Mouse (Mus musculus) G1E (cell line): Measurements from ENCODE around the gene Olfr1223. TPM values are rescaled to one million over a fixed set of nuclear protein-coding genes. Genes with fewer than 3 reads are reported as not detected.

Experiments
- ATAC-seq: 2 replicates; pipeline ENCODE4 v1.8.0; 2016; ENCODE audit warnings: mild to moderate bottlenecking; ENCODE audit not compliant: insufficient number of reproducible peaks, poor library complexity, low FRiP score, severe bottlenecking; ENCODE audit errors: extremely low read depth
- DNase-seq: peaks from one replicate; pipeline ENCODE4 v3.0.0; 2012; ENCODE audit warnings: low spot score
- H3K27me3 ChIP-seq: 2 replicates; pipeline ENCODE4 v1.6.1; 2012; ENCODE audit warnings: mild to moderate bottlenecking, low read length, inconsistent platforms; ENCODE audit not compliant: insufficient read depth
- H3K36me3 ChIP-seq: replicated peaks from 2 replicates; pipeline ENCODE3; 2012; ENCODE audit warnings: mild to moderate bottlenecking, inconsistent platforms
- H3K4me1 ChIP-seq: 2 replicates; pipeline ENCODE4 v1.6.1; 2012; ENCODE audit warnings: low read depth, low read length, inconsistent platforms, mixed read lengths; ENCODE audit not compliant: insufficient read depth
- H3K4me3 ChIP-seq: 2 replicates; pipeline ENCODE4 v1.5.1; 2012; ENCODE audit warnings: low read depth, mild to moderate bottlenecking, inconsistent platforms, low read length, moderate library complexity, mixed read lengths
- H3K9me3 ChIP-seq: replicated peaks from 2 replicates; pipeline ENCODE4 v1.6.1; 2012; ENCODE audit warnings: inconsistent platforms
- CTCF ChIP-seq: IDR thresholded peaks from 2 replicates; pipeline ENCODE4 v1.5.1; 2012; ENCODE audit warnings: low read depth, low read length, inconsistent platforms, mixed read lengths
- GATA1 ChIP-seq: IDR thresholded peaks from 2 replicates; pipeline ENCODE4 v1.6.1; 2012; ENCODE audit warnings: borderline replicate concordance, low read length, inconsistent platforms, mixed read lengths
- GATA2 ChIP-seq: IDR thresholded peaks from 2 replicates; pipeline ENCODE4 v1.6.1; 2012; ENCODE audit warnings: low read depth, low read length, inconsistent platforms, borderline replicate concordance
- POLR2AphosphoS5 ChIP-seq: IDR thresholded peaks from 2 replicates; pipeline ENCODE4 v1.6.1; 2012; ENCODE audit warnings: low read depth, low read length, inconsistent platforms; ENCODE audit not compliant: insufficient replicate concordance
- TAL1 ChIP-seq: conservative IDR thresholded peaks from 2 replicates; pipeline ENCODE4 v1.6.1; 2012; ENCODE audit warnings: low read depth, low read length, inconsistent platforms, mixed read lengths
- polyA plus RNA-seq: library from polyadenylated mRNA; stranded (reverse); fragments of >175 nt; gene quantifications from 2 replicates; pipeline ENCODE4 v1.2.3, GENCODE M21; 2012
- total RNA-seq, 2 experiments: library from RNA; stranded (forward) in 1 of 2; stranded (reverse) in 1 of 2; fragments of 200-1000 nt in 1 of 2; fragments of >200 nt in 1 of 2; fragmentation: Nextera tagmentation in 1 of 2; gene quantifications; 2 replicates each; pipeline ENCODE4 v1.2.3; 2014 to 2017

The Olfr1223 gene
- total and polyA plus RNA-seq, 3 experiments: not detected

- Histone ChIP-seq H3K36me3 (no peaks in the 10 kb centered on the region), H3K4me1 (no peaks in the 10 kb centered on the region), H3K9me3 (no peaks in the 10 kb centered on the region), H3K4me3 (no peak within 1 kb of the TSS), H3K27me3 (no peaks in the 10 kb centered on the region)
- DNase-seq: no peak
- no peak for ATAC-seq
- TF ChIP-seq GATA2 (no peak), TAL1 (no peak), GATA1 (no peak), POLR2AphosphoS5 (no peak)
Measured at GRCm38 (mm10) chr2:89117183-89117582, 34.2 kb downstream of the Olfr1223 start, which contains the start of gene Olfr1221. Gene Olfr1221 (minus strand): TSS chr2:89117283.

DNA sequence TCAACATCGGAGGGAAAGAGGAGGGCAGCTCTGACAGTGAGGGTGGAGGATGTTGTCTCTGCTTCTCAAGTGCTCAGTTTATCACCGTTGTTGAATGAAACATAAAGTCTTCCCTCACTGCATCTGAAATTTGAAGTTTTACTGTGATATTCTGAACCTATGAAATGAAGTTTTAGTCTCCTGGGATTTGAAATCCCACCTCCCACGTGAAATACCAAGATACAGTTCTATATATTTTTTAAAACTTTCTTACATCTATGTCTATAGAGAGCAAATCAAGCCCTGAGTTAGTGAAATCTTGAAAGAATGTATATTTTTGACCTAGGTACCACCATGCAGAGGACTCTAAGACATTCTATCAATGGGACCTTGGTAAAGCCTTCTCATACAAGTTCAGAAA is 44.6 kb downstream of the Olfr1223 start, which contains the start of gene Olfr1220:
TSS of gene Olfr1220 (minus strand) at position 101 of the 400 bp plus-strand sequence.
- TF ChIP-seq GATA2: no peak
- no peak for TF ChIP-seq POLR2AphosphoS5
- TF ChIP-seq GATA1: no peak
- Histone ChIP-seq H3K4me3 (no peak within 1 kb of the TSS), H3K27me3 (no peaks in the 10 kb centered on the region), H3K9me3 (0 out of 2 replicates have a peak, but pooled peaks cover 2% of the 10 kb centered on the region), H3K36me3 (no peaks in the 10 kb centered on the region), H3K4me1 (no peaks in the 10 kb centered on the region)
- ATAC-seq (no peak), DNase-seq (no peak)

- DNase-seq: no peak
- H3K36me3 ChIP-seq: no peaks in the 10 kb centered on the region
- H3K27me3 ChIP-seq: no peaks in the 10 kb centered on the region
- no peak for ATAC-seq
- TF ChIP-seq TAL1 (no peak), CTCF (no peak), POLR2AphosphoS5 (no peak), GATA1 (no peak), GATA2 (no peak)
- 0 out of 2 replicates have a peak, but pooled peaks cover 2% of the 10 kb centered on the region for H3K9me3 ChIP-seq
- H3K4me1 ChIP-seq: no peaks in the 10 kb centered on the region
- no peak overlapping the region for H3K4me3 ChIP-seq
Measured at GRCm38 (mm10) chr2:89105651-89106050, 45.7 kb downstream of the Olfr1223 start.

- Histone ChIP-seq H3K27me3 (no peaks in the 10 kb centered on the region), H3K4me1 (no peaks in the 10 kb centered on the region), H3K4me3 (no peak overlapping the region), H3K9me3 (peaks cover 7% of the 10 kb centered on the region; the same call in 1 of the 2 replicates), H3K36me3 (no peaks in the 10 kb centered on the region)
- no peak for TF ChIP-seq POLR2AphosphoS5
- no peak for TF ChIP-seq GATA1
- no peak for TF ChIP-seq GATA2
- no peak for TF ChIP-seq CTCF
- no peak for TF ChIP-seq TAL1
- DNase-seq (no peak), ATAC-seq (no peak)
Measured at GRCm38 (mm10) chr2:89093848-89094247, 57.5 kb downstream of the Olfr1223 start.

Other genes with a start within 250 kb of the Olfr1223 start
Only the 20 nearest of the 24 such genes appear.
- gene Olfr1212, start 197.6 kb downstream of the Olfr1223 start, total RNA-seq (2014; fragmentation: Nextera tagmentation): not detected in 2 replicates
- 0.06 and 0.55 TPM in 2 replicates for gene Olfr1212, start 197.6 kb downstream of the Olfr1223 start, total RNA-seq (2017)
- not detected in 2 replicates for gene Olfr1212, start 197.6 kb downstream of the Olfr1223 start, polyA plus RNA-seq
- gene Gm13762, start 171.3 kb downstream of the Olfr1223 start, total RNA-seq (2014; fragmentation: Nextera tagmentation): not detected in 2 replicates
- 0.17 TPM in 1 of 2 replicates, not detected in the other for gene Gm13762, start 171.3 kb downstream of the Olfr1223 start, total RNA-seq (2017)
- gene Gm13762, start 171.3 kb downstream of the Olfr1223 start, polyA plus RNA-seq: not detected in 2 replicates
- not detected in 2 replicates for gene Olfr1214, start 158.9 kb downstream of the Olfr1223 start, total RNA-seq (2014; fragmentation: Nextera tagmentation)
- gene Olfr1214, start 158.9 kb downstream of the Olfr1223 start, total RNA-seq (2017): 0.16 TPM in 1 of 2 replicates, not detected in the other
- not detected in 2 replicates for gene Olfr1214, start 158.9 kb downstream of the Olfr1223 start, polyA plus RNA-seq
- not detected in 2 replicates for gene Olfr1215, start 144.6 kb downstream of the Olfr1223 start, total RNA-seq (2014; fragmentation: Nextera tagmentation)
- gene Olfr1215, start 144.6 kb downstream of the Olfr1223 start, total RNA-seq (2017): not detected in 2 replicates
- gene Olfr1215, start 144.6 kb downstream of the Olfr1223 start, polyA plus RNA-seq: not detected in 2 replicates
- gene Olfr1216, start 133.2 kb downstream of the Olfr1223 start, total RNA-seq (2014; fragmentation: Nextera tagmentation): not detected in 2 replicates
- 0.06 TPM in 1 of 2 replicates, not detected in the other for gene Olfr1216, start 133.2 kb downstream of the Olfr1223 start, total RNA-seq (2017)
- not detected in 2 replicates for gene Olfr1216, start 133.2 kb downstream of the Olfr1223 start, polyA plus RNA-seq
- not detected in 2 replicates for gene Olfr1217, start 119.5 kb downstream of the Olfr1223 start, total RNA-seq (2014; fragmentation: Nextera tagmentation)
- 0.12 and 0.16 TPM in 2 replicates for gene Olfr1217, start 119.5 kb downstream of the Olfr1223 start, total RNA-seq (2017)
- gene Olfr1217, start 119.5 kb downstream of the Olfr1223 start, polyA plus RNA-seq: not detected in 2 replicates
- not detected in 2 replicates for gene Olfr1218, start 90.4 kb downstream of the Olfr1223 start, total RNA-seq (2014; fragmentation: Nextera tagmentation)
- gene Olfr1218, start 90.4 kb downstream of the Olfr1223 start, total RNA-seq (2017): 0.23 and 0.27 TPM in 2 replicates
- gene Olfr1218, start 90.4 kb downstream of the Olfr1223 start, polyA plus RNA-seq: not detected in 2 replicates
- gene Olfr1219, start 68.0 kb downstream of the Olfr1223 start, total RNA-seq (2014; fragmentation: Nextera tagmentation): not detected in 2 replicates
- 0.22 TPM in 1 of 2 replicates, not detected in the other for gene Olfr1219, start 68.0 kb downstream of the Olfr1223 start, total RNA-seq (2017)
- not detected in 2 replicates for gene Olfr1219, start 68.0 kb downstream of the Olfr1223 start, polyA plus RNA-seq
- gene Olfr1220, start 44.7 kb downstream of the Olfr1223 start, total RNA-seq (2014; fragmentation: Nextera tagmentation): 0.15 TPM in 1 of 2 replicates, not detected in the other
- gene Olfr1220, start 44.7 kb downstream of the Olfr1223 start, total RNA-seq (2017): 0.05 and 0.12 TPM in 2 replicates
- gene Olfr1220, start 44.7 kb downstream of the Olfr1223 start, polyA plus RNA-seq: not detected in 2 replicates
- not detected in 2 replicates for gene Olfr1221, start 34.3 kb downstream of the Olfr1223 start, total RNA-seq (2014; fragmentation: Nextera tagmentation)
- gene Olfr1221, start 34.3 kb downstream of the Olfr1223 start, total RNA-seq (2017): 0.06 and 0.11 TPM in 2 replicates
- not detected in 2 replicates for gene Olfr1221, start 34.3 kb downstream of the Olfr1223 start, polyA plus RNA-seq
- gene Olfr1222, start 18.5 kb downstream of the Olfr1223 start, total RNA-seq (2014; fragmentation: Nextera tagmentation): not detected in 2 replicates
- gene Olfr1222, start 18.5 kb downstream of the Olfr1223 start, total RNA-seq (2017): 0.16 and 0.29 TPM in 2 replicates
- gene Olfr1222, start 18.5 kb downstream of the Olfr1223 start, polyA plus RNA-seq: not detected in 2 replicates
- gene Olfr1224-ps1, start 12.5 kb upstream of the Olfr1223 start, total RNA-seq (2014; fragmentation: Nextera tagmentation): not detected in 2 replicates
- gene Olfr1224-ps1, start 12.5 kb upstream of the Olfr1223 start, total RNA-seq (2017): not detected in 2 replicates
- not detected in 2 replicates for gene Olfr1224-ps1, start 12.5 kb upstream of the Olfr1223 start, polyA plus RNA-seq
- not detected in 2 replicates for gene Olfr1225, start 23.1 kb upstream of the Olfr1223 start, total RNA-seq (2014; fragmentation: Nextera tagmentation)
- gene Olfr1225, start 23.1 kb upstream of the Olfr1223 start, total RNA-seq (2017): 0.16 and 0.41 TPM in 2 replicates
- gene Olfr1225, start 23.1 kb upstream of the Olfr1223 start, polyA plus RNA-seq: not detected in 2 replicates
- not detected in 2 replicates for gene Olfr1226, start 48.5 kb upstream of the Olfr1223 start, total RNA-seq (2014; fragmentation: Nextera tagmentation)
- gene Olfr1226, start 48.5 kb upstream of the Olfr1223 start, total RNA-seq (2017): 0.12 and 0.16 TPM in 2 replicates
- gene Olfr1226, start 48.5 kb upstream of the Olfr1223 start, polyA plus RNA-seq: not detected in 2 replicates
- not detected in 2 replicates for gene Olfr1228, start 102.5 kb upstream of the Olfr1223 start, total RNA-seq (2014; fragmentation: Nextera tagmentation)
- 0.05 TPM in 1 of 2 replicates, not detected in the other for gene Olfr1228, start 102.5 kb upstream of the Olfr1223 start, total RNA-seq (2017)
- gene Olfr1228, start 102.5 kb upstream of the Olfr1223 start, polyA plus RNA-seq: not detected in 2 replicates
- gene Olfr1229, start 136.5 kb upstream of the Olfr1223 start, total RNA-seq (2014; fragmentation: Nextera tagmentation): not detected in 2 replicates
- 0.16 and 0.17 TPM in 2 replicates for gene Olfr1229, start 136.5 kb upstream of the Olfr1223 start, total RNA-seq (2017)
- gene Olfr1229, start 136.5 kb upstream of the Olfr1223 start, polyA plus RNA-seq: not detected in 2 replicates
- not detected in 2 replicates for gene Olfr1230, start 145.7 kb upstream of the Olfr1223 start, total RNA-seq (2014; fragmentation: Nextera tagmentation)
- gene Olfr1230, start 145.7 kb upstream of the Olfr1223 start, total RNA-seq (2017): 0.41 TPM in 1 of 2 replicates, not detected in the other
- gene Olfr1230, start 145.7 kb upstream of the Olfr1223 start, polyA plus RNA-seq: not detected in 2 replicates
- not detected in 2 replicates for gene Olfr1231, start 155.5 kb upstream of the Olfr1223 start, total RNA-seq (2014; fragmentation: Nextera tagmentation)
- gene Olfr1231, start 155.5 kb upstream of the Olfr1223 start, total RNA-seq (2017): 0.12 and 0.22 TPM in 2 replicates
- gene Olfr1231, start 155.5 kb upstream of the Olfr1223 start, polyA plus RNA-seq: not detected in 2 replicates
- not detected in 2 replicates for gene Olfr1232, start 178.1 kb upstream of the Olfr1223 start, total RNA-seq (2014; fragmentation: Nextera tagmentation)
- gene Olfr1232, start 178.1 kb upstream of the Olfr1223 start, total RNA-seq (2017): not detected in 2 replicates
- gene Olfr1232, start 178.1 kb upstream of the Olfr1223 start, polyA plus RNA-seq: not detected in 2 replicates
- gene Olfr1233, start 190.8 kb upstream of the Olfr1223 start, total RNA-seq (2014; fragmentation: Nextera tagmentation): not detected in 2 replicates
- gene Olfr1233, start 190.8 kb upstream of the Olfr1223 start, total RNA-seq (2017): under 0.01 and 0.16 TPM in 2 replicates
- gene Olfr1233, start 190.8 kb upstream of the Olfr1223 start, polyA plus RNA-seq: not detected in 2 replicates